Mouse (Mus musculus): ENCODE results near the gene Pik3r1. TPM values are rescaled to one million over a fixed set of nuclear protein-coding genes. Genes with fewer than 3 reads are reported as not detected.

Pik3r1 gene
- total RNA-seq, 2 experiments from 2014 or later: 81.9 to 94.1 TPM

DNA sequence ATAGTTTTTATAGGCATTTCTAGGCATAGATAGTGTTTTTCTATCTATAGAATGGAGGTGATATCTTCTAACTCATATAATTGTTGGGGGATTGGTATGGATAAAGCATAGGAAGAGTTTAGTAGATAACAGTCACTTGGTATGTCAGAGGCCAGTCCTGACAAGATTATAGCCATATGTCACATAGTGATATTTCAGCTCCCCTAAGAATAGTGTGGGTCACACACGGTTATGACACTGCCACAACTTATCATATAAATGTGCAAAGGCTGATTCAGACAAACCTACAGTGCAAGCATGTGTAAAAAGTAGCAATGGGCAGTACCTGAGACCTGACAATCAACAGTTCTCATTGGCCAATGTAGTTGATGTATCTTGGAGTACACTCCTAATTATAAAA, 89.0 kb downstream of the Pik3r1 start:
- no peak for DNase-seq

GRCm38 (mm10) chr13:101678036-101678435, 90.0 kb downstream of the Pik3r1 start:
- DNase-seq: no peak

- no peak for DNase-seq
Observed at GRCm38 (mm10) chr13:101673876-101674275, 94.1 kb downstream of the Pik3r1 start.

DNA sequence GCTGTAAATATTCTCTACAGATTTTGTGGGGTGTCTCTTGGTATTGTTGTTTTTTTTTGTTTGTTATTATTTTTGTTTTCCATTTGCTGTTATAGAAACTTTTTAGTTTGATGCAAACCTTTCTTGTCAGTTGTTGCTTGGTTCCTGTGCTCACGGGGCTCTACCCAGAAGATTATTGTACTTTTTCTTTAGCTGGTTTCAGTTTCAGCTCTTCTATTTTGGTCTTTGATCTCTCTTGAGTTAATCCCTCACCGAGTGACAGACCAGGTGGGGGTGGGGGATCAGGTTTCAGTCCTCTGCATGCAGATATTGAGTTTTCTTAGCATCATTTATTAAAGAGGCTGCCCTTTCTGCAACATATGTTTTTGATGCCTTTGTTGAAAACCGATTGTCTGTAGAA, 99.2 kb downstream of the Pik3r1 start:
- no peak for DNase-seq

- DNase-seq: no peak
Observed at GRCm38 (mm10) chr13:101664010-101664409, 104.0 kb downstream of the Pik3r1 start.

GRCm38 (mm10) chr13:101662900-101663299, 105.1 kb downstream of the Pik3r1 start:
- no peak for DNase-seq

DNA sequence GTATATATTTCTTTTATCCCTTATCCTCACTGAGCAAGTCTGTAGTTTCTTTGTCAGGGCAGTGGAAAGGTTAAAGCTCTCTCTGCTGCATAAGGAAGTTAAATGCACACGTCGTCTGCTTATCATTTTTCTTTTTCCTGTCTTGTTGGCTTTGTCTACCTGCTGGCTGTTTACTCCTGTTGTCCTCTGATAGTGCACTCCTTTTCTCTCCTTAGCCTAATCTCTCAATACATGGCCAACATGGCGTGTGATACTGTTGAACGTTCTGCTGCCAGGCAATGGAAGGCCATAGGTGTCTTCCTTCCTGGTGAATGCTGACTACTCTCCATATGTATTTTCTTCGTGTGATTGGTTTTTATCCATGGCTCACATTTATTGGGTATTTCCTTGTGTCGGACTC, 106.5 kb downstream of the Pik3r1 start:
- no peak for DNase-seq

- no peak for DNase-seq
Observed at GRCm38 (mm10) chr13:101660187-101660586, 107.8 kb downstream of the Pik3r1 start.

GRCm38 (mm10) chr13:101652131-101652530, 115.9 kb downstream of the Pik3r1 start:
- no peak for DNase-seq

- DNase-seq: no peak
Observed at GRCm38 (mm10) chr13:101641632-101642031, 126.4 kb downstream of the Pik3r1 start.

DNA sequence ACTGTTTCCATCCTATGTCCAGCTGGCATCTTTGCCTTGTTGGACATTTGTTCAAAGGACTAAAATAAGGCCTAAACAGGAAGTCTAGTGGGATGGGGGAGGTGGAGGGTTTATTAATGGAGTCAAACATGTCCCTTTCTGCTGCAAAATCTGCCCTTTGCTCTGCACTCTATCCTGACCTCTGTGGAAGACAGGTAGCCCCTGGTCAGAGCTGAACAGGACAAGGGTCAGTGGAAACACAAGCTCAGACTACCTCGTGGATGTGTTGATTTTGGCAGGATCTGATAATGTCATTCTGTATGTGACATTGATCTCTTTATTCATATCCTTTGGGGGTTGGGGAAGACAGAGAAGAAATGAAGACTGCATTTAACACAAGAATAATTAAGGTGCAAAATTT, 132.2 kb downstream of the Pik3r1 start:
- DNase-seq: no peak

- no peak for DNase-seq
Observed at GRCm38 (mm10) chr13:101634420-101634819, 133.6 kb downstream of the Pik3r1 start.

DNA sequence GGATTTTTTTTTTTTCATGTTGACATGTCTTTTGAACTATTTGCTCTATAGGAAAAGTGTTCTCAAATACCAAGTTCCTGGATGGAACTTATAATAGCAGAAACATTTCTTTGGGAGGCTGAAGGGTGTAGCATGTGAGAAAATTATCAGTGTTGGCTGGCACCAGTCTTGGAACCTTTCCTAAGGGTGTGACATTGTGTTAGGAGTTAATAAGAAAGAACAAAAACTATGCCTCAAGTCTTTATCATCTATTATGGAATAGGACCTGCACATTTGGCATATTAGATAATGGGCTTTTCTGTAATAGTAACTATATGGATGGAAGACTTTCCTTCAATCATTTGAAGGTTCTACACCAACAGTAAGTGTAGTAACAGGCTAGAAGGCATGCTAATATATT, 134.4 kb downstream of the Pik3r1 start:
- no peak for DNase-seq

DNA sequence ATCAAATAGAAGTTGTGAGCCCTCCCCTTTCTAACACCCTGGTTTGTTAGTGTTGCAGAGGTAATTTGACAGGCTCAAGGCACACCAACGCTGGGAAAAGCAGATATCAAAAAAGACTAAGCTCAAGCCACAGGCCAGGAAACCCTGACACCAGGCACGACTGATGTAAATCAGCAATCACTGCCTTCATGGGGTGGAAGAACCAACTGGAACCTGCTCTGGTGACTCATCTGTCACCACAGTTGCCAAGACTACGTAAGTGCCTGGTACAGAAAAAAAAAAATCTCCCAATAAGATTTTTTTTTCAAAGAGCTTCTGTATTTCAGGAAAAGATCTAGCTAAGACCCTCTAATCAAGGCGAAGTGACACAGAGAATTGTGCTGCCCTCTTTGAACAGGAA, 135.2 kb downstream of the Pik3r1 start:
- DNase-seq: no peak

DNA sequence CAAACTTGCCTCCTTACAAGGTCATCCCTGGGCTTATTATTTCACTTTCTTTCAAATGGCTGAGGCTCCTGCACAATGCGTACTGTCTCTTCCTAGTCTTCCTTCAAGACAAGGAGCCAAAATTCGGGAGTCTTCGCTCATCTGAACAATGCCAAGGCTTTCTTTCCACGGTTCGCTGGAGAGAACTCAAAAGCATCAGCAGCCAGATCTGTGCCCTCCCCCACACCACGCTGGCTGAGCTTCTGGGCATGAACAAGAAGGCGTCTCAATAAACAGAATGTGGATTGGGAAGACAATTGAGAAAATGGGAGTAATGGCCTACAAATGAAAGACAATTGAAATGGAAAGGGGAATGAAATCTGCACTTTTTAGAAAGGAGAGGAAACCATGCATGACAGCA, 136.5 kb downstream of the Pik3r1 start:
- peak; percentile 25 to 29 for DNase-seq
